Mouse (Mus musculus): ENCODE measurements around the gene Hoxd4.

DNA sequence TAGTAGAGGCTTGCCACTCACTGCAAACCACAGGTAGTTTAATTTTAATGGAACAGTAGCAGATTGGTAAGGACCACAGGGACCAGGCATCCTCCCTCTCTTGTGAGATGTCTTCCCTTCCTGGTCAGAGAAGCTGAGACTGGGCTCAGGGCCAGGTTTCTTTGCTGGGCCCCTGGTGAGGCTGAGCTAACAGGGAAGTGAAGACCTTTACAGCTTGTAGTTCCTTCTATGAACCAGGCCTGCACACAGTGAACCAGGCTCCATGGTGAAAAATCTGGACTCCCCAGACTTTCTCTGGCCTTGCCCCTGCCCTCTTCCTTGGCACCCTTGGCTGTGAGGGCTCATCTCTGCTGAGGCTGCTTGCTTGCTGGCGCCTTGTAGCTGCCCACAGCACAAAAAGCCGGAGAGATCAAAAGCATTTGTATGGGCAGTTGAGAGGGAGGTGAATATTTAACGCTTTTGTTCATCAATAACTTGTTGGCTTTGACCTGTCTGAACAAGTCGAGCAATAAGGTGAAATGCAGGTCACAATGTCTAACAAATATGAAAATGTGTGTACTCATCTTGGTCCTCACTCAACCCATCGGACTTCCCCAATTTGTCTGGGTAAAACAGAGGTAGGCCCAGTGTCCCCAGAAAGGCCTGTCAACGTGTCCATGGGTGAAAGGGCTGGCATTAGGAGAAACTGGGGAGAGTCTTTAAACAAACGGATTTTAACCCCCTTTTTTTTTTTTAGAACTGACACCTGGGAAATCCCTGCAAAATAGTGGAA is 12.7 kb downstream of the Hoxd4 start:
- TF ChIP-seq MYOD1 (IDR thresholded peaks at IDR 0.05; ENCODE audit: control insufficient read depth, insufficient read length, low read depth) (no peak), CTCF (IDR thresholded peaks at IDR 0.05; ENCODE audit: control insufficient read depth, insufficient read depth, insufficient read length) (no peak), CEBPB (IDR thresholded peaks at IDR 0.05; ENCODE audit: low read depth) (no peak), FOSL1 (IDR thresholded peaks at IDR 0.05; ENCODE audit: insufficient read depth, low read length, poor library complexity, severe bottlenecking) (no peak), USF1 (IDR thresholded peaks at IDR 0.05; ENCODE audit: low read depth) (no peak)

Data from C2C12 (cell line).